Comparison of ENCODE assay signal across 8 mouse cellular contexts in the genomic region with DNA sequence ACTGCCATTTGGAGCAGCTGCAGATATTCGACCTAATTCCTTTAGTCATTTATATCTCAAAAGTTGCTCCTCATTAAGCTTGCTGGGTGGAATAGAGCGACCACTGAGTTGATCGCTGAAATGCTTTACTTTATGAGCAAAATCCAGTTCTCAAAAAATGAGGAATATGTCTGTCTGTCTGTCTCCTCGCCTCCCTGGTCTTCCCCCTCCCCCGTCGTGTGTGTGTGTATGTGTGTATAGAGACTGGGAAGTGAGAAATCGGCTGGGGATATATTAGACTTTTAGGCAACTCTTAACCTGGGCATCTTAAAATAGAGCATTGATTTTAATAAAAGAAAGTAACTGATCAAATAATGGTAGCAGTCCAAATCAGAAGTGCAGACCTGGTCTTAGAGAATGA. TPM values are rescaled to one million over a fixed set of nuclear protein-coding genes. Genes with fewer than 3 reads are reported as not detected.
A peak's percentile ranks its signal among the peaks of the same experiment; 100 is the strongest.
DNase-seq lines count a peak whose midpoint lies in the region; ATAC-seq lines count a peak whose summit lies in the region.

No protein-coding gene starts in this region.

- peak overlapping the region; percentile 71 to 80 for H3K27ac ChIP-seq in heart, embryonic 14.5 days (replicated peaks in 1 of 2; ENCODE audit: control insufficient read depth in 1 of 2, insufficient read depth in 1 of 2, low read depth in 2 of 2, low read length in 2 of 2)
- H3K27ac ChIP-seq in hindbrain, embryonic 10.5 days = peak overlapping the region; percentile 91
- peak overlapping the region; percentile 11; the same call in 1 of the 2 replicates for H3K27ac ChIP-seq in midbrain, embryonic 11.5 days (ENCODE audit: low read depth, low read length)

- peak overlapping the region; percentile 74 for H3K9ac ChIP-seq in heart, embryonic 14.5 days (ENCODE audit: low read length)
- peak overlapping the region; percentile 77 for H3K9ac ChIP-seq in midbrain, embryonic 11.5 days (ENCODE audit: low read length)

- intact Hi-C loops in heart, postnatal 10 days (cut with DNase I) = no loop called here

- peaks cover 46% of the 10 kb centered on the region for H3K36me3 ChIP-seq in heart, embryonic 14.5 days (ENCODE audit: control insufficient read depth, insufficient read depth, low read length)
- H3K36me3 ChIP-seq in hindbrain, embryonic 10.5 days = peaks cover 53% of the 10 kb centered on the region
- H3K36me3 ChIP-seq in midbrain, embryonic 11.5 days (ENCODE audit: control insufficient read depth, insufficient read depth, low read length) = peaks cover 21% of the 10 kb centered on the region

- H3K4me2 ChIP-seq in heart, embryonic 14.5 days (ENCODE audit: low read length) = peak overlapping the region; percentile 76
- H3K4me2 ChIP-seq in midbrain, embryonic 11.5 days = peak overlapping the region; percentile 86

- H3K4me1 ChIP-seq in heart, embryonic 14.5 days (ENCODE audit: control insufficient read depth in 2 of 2, insufficient read depth in 2 of 2, low read length in 2 of 2) = peaks cover 5% of the 10 kb centered on the region in 2 experiments; a peak in 3 of 4 replicates
- peaks cover 17% of the 10 kb centered on the region for H3K4me1 ChIP-seq in hindbrain, embryonic 10.5 days (replicated peaks)
- H3K4me1 ChIP-seq in midbrain, embryonic 11.5 days (ENCODE audit: control insufficient read depth, insufficient read depth, low read length) = peaks cover 9% of the 10 kb centered on the region

- no peaks in the 10 kb centered on the region for H3K9me3 ChIP-seq in heart, embryonic 14.5 days (ENCODE audit: control insufficient read depth, low read length)
- H3K9me3 ChIP-seq in hindbrain, embryonic 10.5 days = no peaks in the 10 kb centered on the region
- no peaks in the 10 kb centered on the region for H3K9me3 ChIP-seq in midbrain, embryonic 11.5 days (ENCODE audit: control insufficient read depth, low read length)

- no peak for ATAC-seq in heart, embryonic 14.5 days (ENCODE audit: insufficient number of reproducible peaks, insufficient read depth, low FRiP score, low read depth)
- ATAC-seq in midbrain, embryonic 11.5 days (ENCODE audit: low FRiP score) = no peak
- no peak for ATAC-seq in frontal cortex, adult (ENCODE audit: low TSS enrichment)

- 20% methylated on average over 7 of the region's 7 CpGs for WGBS in heart, embryonic 14.5 days
- WGBS in hindbrain, embryonic 10.5 days = 25% methylated on average over 7 of the region's 7 CpGs
- WGBS in midbrain, embryonic 11.5 days = 20% methylated on average over 7 of the region's 7 CpGs

- no peak for DNase-seq in heart, postnatal 10 days
- DNase-seq in R1 (ENCODE audit: low read depth, low spot score) = peak; percentile 23
- DNase-seq in hindbrain, embryonic 10.5 days (ENCODE audit: low spot score) = no peak
- no peak for DNase-seq in midbrain, embryonic 11.5 days (ENCODE audit: low spot score, missing footprints)
- DNase-seq in urinary bladder, adult 18-20 months (ENCODE audit: low spot score in 2 of 2) = no peak
- no peak for DNase-seq in kidney, adult 8-10 months

- H3K4me3 ChIP-seq in heart, embryonic 14.5 days (ENCODE audit: control insufficient read depth in 1 of 2, insufficient read depth in 1 of 2, low read depth in 1 of 2, low read length in 2 of 2) = peak overlapping the region; percentile 57 to 98
- H3K4me3 ChIP-seq in hindbrain, embryonic 10.5 days = peak overlapping the region; percentile 78
- H3K4me3 ChIP-seq in midbrain, embryonic 11.5 days (ENCODE audit: low read depth, low read length) = peak overlapping the region; percentile 59

- H3K27me3 ChIP-seq in heart, embryonic 14.5 days (ENCODE audit: control insufficient read depth, insufficient read depth, low read length) = no peaks in the 10 kb centered on the region
- no peaks in the 10 kb centered on the region for H3K27me3 ChIP-seq in hindbrain, embryonic 10.5 days (ENCODE audit: insufficient read depth, poor library complexity, severe bottlenecking)
- H3K27me3 ChIP-seq in midbrain, embryonic 11.5 days (ENCODE audit: control insufficient read depth, insufficient read depth, low read length) = no peaks in the 10 kb centered on the region

RNA-seq across cellular contexts. Expression of a gene that starts 0.7 kb away (rescaled TPM):
- polyA plus RNA-seq in heart, embryonic 14.5 days (2014; fragmentation: Nextera tagmentation; extraction: Ambion mirVana) = 67.1 and 76.1 TPM in 2 replicates
- total RNA-seq in heart, postnatal 10 days (2021) = 10 to 100 TPM; 41.8 to 47.3 TPM
- polyA plus RNA-seq in hindbrain, embryonic 10.5 days (2016; fragmentation: Nextera tagmentation; extraction: Ambion mirVana) = 125 and 153 TPM in 2 replicates
- polyA plus RNA-seq in midbrain, embryonic 11.5 days (2014; fragmentation: Nextera tagmentation; extraction: Ambion mirVana) = 139 and 146 TPM in 2 replicates

RNA-seq across cellular contexts. Expression of a gene that starts 9.3 kb away (rescaled TPM):
- polyA plus RNA-seq in heart, embryonic 14.5 days (2014; fragmentation: Nextera tagmentation; extraction: Ambion mirVana) = 5.4 and 6.5 TPM in 2 replicates
- total RNA-seq in heart, postnatal 10 days (2021) = 1 to 10 TPM; 2.1 to 2.8 TPM
- 13.1 and 15.5 TPM in 2 replicates for polyA plus RNA-seq in hindbrain, embryonic 10.5 days (2016; fragmentation: Nextera tagmentation; extraction: Ambion mirVana)
- polyA plus RNA-seq in midbrain, embryonic 11.5 days (2014; fragmentation: Nextera tagmentation; extraction: Ambion mirVana) = 9.2 and 10.8 TPM in 2 replicates

RNA-seq across cellular contexts. Expression of a gene that starts 27.5 kb away (rescaled TPM):
- polyA plus RNA-seq in heart, embryonic 14.5 days (2014; fragmentation: Nextera tagmentation; extraction: Ambion mirVana) = 0.36 TPM in 1 of 2 replicates, not detected in the other
- total RNA-seq in heart, postnatal 10 days (2021) = under 1 TPM; 0.37 to 0.53 TPM
- polyA plus RNA-seq in hindbrain, embryonic 10.5 days (2016; fragmentation: Nextera tagmentation; extraction: Ambion mirVana) = 0.10 TPM in 1 of 2 replicates, not detected in the other
- 0.11 TPM in 1 of 2 replicates, not detected in the other for polyA plus RNA-seq in midbrain, embryonic 11.5 days (2014; fragmentation: Nextera tagmentation; extraction: Ambion mirVana)

RNA-seq across cellular contexts. Expression of a gene that starts 31.3 kb away (rescaled TPM):
- polyA plus RNA-seq in heart, embryonic 14.5 days (2014; fragmentation: Nextera tagmentation; extraction: Ambion mirVana) = 6.6 and 7.2 TPM in 2 replicates
- total RNA-seq in heart, postnatal 10 days (2021) = 10 to 100 TPM; 27.7 to 29.3 TPM
- 8.7 and 12.8 TPM in 2 replicates for polyA plus RNA-seq in hindbrain, embryonic 10.5 days (2016; fragmentation: Nextera tagmentation; extraction: Ambion mirVana)
- polyA plus RNA-seq in midbrain, embryonic 11.5 days (2014; fragmentation: Nextera tagmentation; extraction: Ambion mirVana) = 9.3 and 9.9 TPM in 2 replicates

RNA-seq across cellular contexts. Expression of a gene that starts 43.7 kb away (rescaled TPM):
- 0.28 and 0.55 TPM in 2 replicates for polyA plus RNA-seq in heart, embryonic 14.5 days (2014; fragmentation: Nextera tagmentation; extraction: Ambion mirVana)
- 1 to 10 TPM; 1.7 to 2.0 TPM for total RNA-seq in heart, postnatal 10 days (2021)
- polyA plus RNA-seq in hindbrain, embryonic 10.5 days (2016; fragmentation: Nextera tagmentation; extraction: Ambion mirVana) = 0.85 and 2.4 TPM in 2 replicates
- polyA plus RNA-seq in midbrain, embryonic 11.5 days (2014; fragmentation: Nextera tagmentation; extraction: Ambion mirVana) = 1.2 and 1.6 TPM in 2 replicates

Comparison
In these comparisons a context has a peak if more than half of its experiments do, and no peak if none do; other contexts are left out.
1. H3K27ac ChIP-seq: peak in every context shown above with its lines; median percentile 91 in hindbrain, embryonic 10.5 days; 76 in heart, embryonic 14.5 days; 11 in midbrain, embryonic 11.5 days.